Mouse (Mus musculus) liver, postnatal 0 days (tissue): ENCODE results near the gene Aldh1l1.

ENCODE experiments used
- CTCF ChIP-seq: sonication (generic); IDR thresholded peaks from 2 replicates; pipeline ENCODE4 v1.5.1; 2016; ENCODE audit warnings: antibody characterized with exemption, low read depth
- EP300 ChIP-seq: IDR thresholded peaks from 2 replicates; pipeline ENCODE4 v1.6.1; 2016; ENCODE audit warnings: antibody characterized with exemption, low read depth, mild to moderate bottlenecking

DNA sequence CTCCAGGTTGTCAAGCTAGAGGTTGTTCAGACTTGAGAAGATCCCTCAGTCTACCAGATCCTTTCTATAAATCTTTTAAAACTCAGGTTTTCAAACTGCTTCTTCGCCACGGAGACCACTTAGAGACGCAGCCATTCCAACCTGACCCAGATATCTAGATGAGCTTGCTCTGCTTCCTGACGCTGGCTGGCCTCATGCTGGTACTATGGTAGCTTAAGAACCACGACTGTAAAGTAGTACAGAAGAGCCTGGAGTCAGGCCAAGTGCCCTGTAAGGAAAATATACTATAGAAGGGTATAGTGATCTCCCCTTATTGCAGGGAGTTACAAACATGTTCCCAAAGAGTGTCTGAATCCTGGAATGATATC is 119.1 kb downstream of the Aldh1l1 start:
- no peak for TF ChIP-seq CTCF
- TF ChIP-seq EP300 = no peak
